10 mouse cellular contexts compared by ENCODE assay signal in genomic region chr12:112339481-112340179, GRCm38 (mm10).
DNase-seq lines count a peak whose midpoint lies in the region; ATAC-seq and TF ChIP-seq lines count a peak whose summit lies in the region.
"Had no signal": no experiment of that assay in that cellular context is flagged by ENCODE, and none has a peak within 500 bp of the region (broad histone marks: within the 10 kb centered on the region; RNA-seq: fewer than 3 reads in every experiment).

No protein-coding gene starts in this region.

- H3K9me3 ChIP-seq in heart, postnatal 0 days (replicated peaks; ENCODE audit: control insufficient read depth, low read length): no peaks in the 10 kb centered on the region
- no peaks in the 10 kb centered on the region for H3K9me3 ChIP-seq in forebrain, embryonic 15.5 days
- H3K9me3 ChIP-seq in heart, embryonic 11.5 days (replicated peaks; ENCODE audit: control insufficient read depth, low read length): no peaks in the 10 kb centered on the region

- peaks cover 7% of the 10 kb centered on the region for H3K4me1 ChIP-seq in heart, postnatal 0 days (ENCODE audit: control insufficient read depth, insufficient read depth)
- H3K4me1 ChIP-seq in forebrain, embryonic 15.5 days: peaks cover 49% of the 10 kb centered on the region
- peaks cover 7% of the 10 kb centered on the region for H3K4me1 ChIP-seq in heart, embryonic 11.5 days (ENCODE audit: control insufficient read depth, insufficient read depth, low read length)

- H3K4me3 ChIP-seq in heart, postnatal 0 days (ENCODE audit: low read depth, low read length): no peak overlapping the region
- H3K4me3 ChIP-seq in forebrain, embryonic 15.5 days: no peak overlapping the region
- no peak overlapping the region for H3K4me3 ChIP-seq in heart, embryonic 11.5 days (ENCODE audit: low read depth, low read length)

- no peak for TF ChIP-seq CTCF in heart, postnatal 0 days (IDR thresholded peaks at IDR 0.05; ENCODE audit: low read depth)

- H3K36me3 ChIP-seq in heart, postnatal 0 days (replicated peaks; ENCODE audit: control insufficient read depth, insufficient read depth, low read length): no peaks in the 10 kb centered on the region
- no peaks in the 10 kb centered on the region for H3K36me3 ChIP-seq in forebrain, embryonic 15.5 days
- no peaks in the 10 kb centered on the region for H3K36me3 ChIP-seq in heart, embryonic 11.5 days (ENCODE audit: control insufficient read depth, insufficient read depth, low read length)

- no peak overlapping the region for H3K4me2 ChIP-seq in heart, postnatal 0 days (ENCODE audit: low read depth, low read length)
- no peak overlapping the region for H3K4me2 ChIP-seq in forebrain, embryonic 15.5 days (replicated peaks)
- no peak overlapping the region for H3K4me2 ChIP-seq in heart, embryonic 11.5 days

- ATAC-seq in heart, postnatal 0 days (ENCODE audit: insufficient read depth, low read depth): 0 out of 2 replicates have a peak, but pooled peaks have one; percentile 9
- ATAC-seq in forebrain, embryonic 15.5 days (replicated peaks): no peak
- ATAC-seq in heart, embryonic 11.5 days (replicated peaks; ENCODE audit: insufficient number of reproducible peaks, low FRiP score, low TSS enrichment): no peak

- no peaks in the 10 kb centered on the region for H3K27me3 ChIP-seq in heart, postnatal 0 days (ENCODE audit: control insufficient read depth, insufficient read depth, low read length)
- no peaks in the 10 kb centered on the region for H3K27me3 ChIP-seq in forebrain, embryonic 15.5 days
- peaks cover 6% of the 10 kb centered on the region for H3K27me3 ChIP-seq in heart, embryonic 11.5 days (ENCODE audit: control insufficient read depth, insufficient read depth, low read length)

- WGBS in heart, postnatal 0 days: 70% methylated on average over 11 of the region's 11 CpGs
- WGBS in forebrain, embryonic 15.5 days: 52% methylated on average over 11 of the region's 11 CpGs
- 71% methylated on average over 11 of the region's 11 CpGs for WGBS in heart, embryonic 11.5 days (ENCODE audit: insufficient replicate concordance)

- no peak for DNase-seq in heart, postnatal 0 days (ENCODE audit: low spot score)
- no peak for DNase-seq in heart, adult 9 months (ENCODE audit: low spot score in 2 of 2)
- peak; percentile 38 for DNase-seq in Muller cell, postnatal 12 days (ENCODE audit: inconsistent ontology term)
- DNase-seq in lung, postnatal 25 days (ENCODE audit: low spot score): peak; percentile 25
- DNase-seq in yolk sac, embryonic 10.5 days (ENCODE audit: low spot score): no peak
- no peak for DNase-seq in retina, postnatal 1 day
- DNase-seq: right cerebral cortex, adult 18-20 months had no signal

- TF ChIP-seq EP300 in heart, postnatal 0 days (IDR thresholded peaks at IDR 0.05; ENCODE audit: low read depth): no peak

- H3K27ac ChIP-seq in heart, postnatal 0 days (ENCODE audit: low read depth): no peak overlapping the region
- H3K27ac ChIP-seq in forebrain, embryonic 15.5 days (replicated peaks): 0 out of 2 replicates have a peak overlapping the region, but pooled peaks have one; percentile 9
- no peak overlapping the region for H3K27ac ChIP-seq in heart, embryonic 11.5 days (ENCODE audit: low read depth, low read length)
- H3K27ac ChIP-seq: kidney, postnatal 0 days had no signal

- H3K9ac ChIP-seq in heart, postnatal 0 days (replicated peaks; ENCODE audit: low read depth, low read length): no peak overlapping the region
- no peak overlapping the region for H3K9ac ChIP-seq in forebrain, embryonic 15.5 days (replicated peaks)
- H3K9ac ChIP-seq in heart, embryonic 11.5 days (ENCODE audit: low read depth, low read length): no peak overlapping the region

Comparison
In these comparisons a context has a peak if more than half of its experiments do, and no peak if none do; other contexts are left out.
1. DNase-seq: peak in Muller cell, postnatal 12 days (single experiment) and lung, postnatal 25 days (single experiment); none in heart, postnatal 0 days (single experiment), heart, adult 9 months (0 of 2), yolk sac, embryonic 10.5 days (single experiment) and retina, postnatal 1 day (single experiment).